Mouse (Mus musculus): ENCODE data around the gene Tor1b.

DNA sequence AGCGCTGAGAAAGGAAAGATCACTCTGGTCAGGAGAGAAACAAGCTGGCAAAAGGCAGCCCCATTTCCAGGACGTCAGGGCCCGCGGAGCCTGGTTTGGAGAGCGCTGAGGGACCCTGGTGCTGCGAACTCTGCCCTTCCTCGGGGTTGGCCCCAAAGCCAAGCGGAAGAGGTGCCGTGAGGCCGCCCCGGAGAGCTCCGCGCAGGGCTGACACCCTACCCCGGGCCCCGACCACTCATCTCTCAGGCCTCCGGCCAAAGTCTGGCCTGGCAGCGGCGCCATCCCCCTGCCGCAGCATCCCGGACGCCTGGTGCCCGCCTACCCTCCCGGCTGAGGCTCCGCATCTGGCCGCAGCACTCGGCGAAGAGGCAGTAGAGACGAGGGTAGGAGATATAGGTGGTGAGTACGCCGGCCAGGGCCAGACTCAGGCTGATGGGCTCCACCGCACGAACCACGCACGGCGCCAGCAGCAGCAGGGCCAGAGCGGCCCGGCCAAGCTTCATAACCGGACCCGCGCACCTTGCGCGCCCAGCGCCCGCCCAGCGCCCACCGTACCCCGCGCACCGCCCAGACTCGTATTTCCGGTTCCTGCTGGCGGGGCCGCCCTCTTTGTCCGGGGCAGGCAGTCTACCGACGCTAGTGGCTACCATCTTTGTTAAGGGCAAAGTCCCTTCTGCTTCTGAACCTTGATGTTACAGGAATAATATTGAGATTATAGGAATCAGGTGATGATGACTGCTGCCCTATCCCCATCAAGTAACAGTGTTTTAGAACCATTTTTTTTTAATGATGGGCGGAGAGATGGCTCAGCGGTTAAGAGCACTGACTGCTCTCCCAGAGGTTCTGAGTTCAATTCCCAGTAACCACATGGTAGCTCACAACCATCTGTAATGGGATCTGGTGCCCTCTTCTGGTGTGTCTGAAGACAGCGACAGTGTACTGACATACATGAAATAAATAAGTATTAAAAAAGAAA is 14.9 kb downstream of the Tor1b start, which contains the start of gene Tor1a:
- TF ChIP-seq CTCF (IDR thresholded peaks at IDR 0.05; ENCODE audit: low read depth): no peak
- TF ChIP-seq EP300 (optimal IDR thresholded peaks at IDR 0.05): no peak

Data from stomach, postnatal 0 days (tissue).